Mouse (Mus musculus) frontal cortex, postnatal 10 days (tissue): ENCODE measurements around the gene Dock10.
"Not testable (repeated sequence)": the region's sequence is repeated elsewhere in the genome, so short reads cannot be mapped to it uniquely, and the experiment has no call there.

Experiments used
- DNase-seq, 2 experiments: peaks; one replicate each; pipeline ENCODE4 v3.0.0; 2022; ENCODE audit warnings: low spot score in 2 of 2, mixed read lengths in 1 of 2

The Dock10 gene

GRCm38 (mm10) chr1:80757977-80758797 lies at the start of gene Dock10:
Gene Dock10, minus strand, starts transcription at chr1:80758527.
- DNase-seq: peak; percentile 17 to 47

GRCm38 (mm10) chr1:80806835-80807398 lies 48.6 kb upstream of the Dock10 start:
- no peak for DNase-seq

GRCm38 (mm10) chr1:80802023-80802422 lies 43.7 kb upstream of the Dock10 start:
- DNase-seq: no peak

GRCm38 (mm10) chr1:80785066-80785779 lies 26.9 kb upstream of the Dock10 start:
- DNase-seq: no peak

- DNase-seq: no peak
Observed at GRCm38 (mm10) chr1:80784155-80784554, 25.8 kb upstream of the Dock10 start.

GRCm38 (mm10) chr1:80765504-80765903 lies 7.2 kb upstream of the Dock10 start:
- DNase-seq: no peak

- DNase-seq: no peak
Observed at GRCm38 (mm10) chr1:80763042-80763950, 5.0 kb upstream of the Dock10 start.

- no peak for DNase-seq
Observed at GRCm38 (mm10) chr1:80758798-80759184, 464 bp upstream of the Dock10 start.

GRCm38 (mm10) chr1:80757650-80757976 lies 714 bp downstream of the Dock10 start:
- no peak for DNase-seq

GRCm38 (mm10) chr1:80756824-80757649 lies 1.3 kb downstream of the Dock10 start:
- DNase-seq: no peak

- DNase-seq: no peak
Observed at GRCm38 (mm10) chr1:80756060-80756439, 2.3 kb downstream of the Dock10 start.

GRCm38 (mm10) chr1:80755296-80756059 lies 2.8 kb downstream of the Dock10 start:
- DNase-seq: no peak

GRCm38 (mm10) chr1:80749122-80749521 lies 9.2 kb downstream of the Dock10 start:
- not testable (repeated sequence) for DNase-seq

- no peak for DNase-seq
Observed at GRCm38 (mm10) chr1:80746691-80747463, 11.4 kb downstream of the Dock10 start.

- DNase-seq: no peak
Observed at GRCm38 (mm10) chr1:80746195-80746594, 12.1 kb downstream of the Dock10 start.

- no peak for DNase-seq
Observed at GRCm38 (mm10) chr1:80739472-80739871, 18.9 kb downstream of the Dock10 start.

- DNase-seq: no peak
Observed at GRCm38 (mm10) chr1:80737812-80738391, 20.4 kb downstream of the Dock10 start.

GRCm38 (mm10) chr1:80730582-80730981 lies 27.7 kb downstream of the Dock10 start:
- no peak for DNase-seq

GRCm38 (mm10) chr1:80730174-80730573 lies 28.2 kb downstream of the Dock10 start:
- no peak for DNase-seq
